Mouse (Mus musculus) stomach, postnatal 0 days (tissue): ENCODE results near the gene Lcn2.

Source experiments
- CTCF ChIP-seq: IDR thresholded peaks from 2 replicates; pipeline ENCODE4 v1.5.1; 2016; ENCODE audit warnings: antibody characterized with exemption, low read depth, mild to moderate bottlenecking, moderate library complexity
- EP300 ChIP-seq: optimal IDR thresholded peaks from 2 replicates; pipeline ENCODE3; 2016; ENCODE audit warnings: antibody characterized with exemption

- TF ChIP-seq CTCF (no peak), EP300 (no peak)
Observed at GRCm38 (mm10) chr2:32357710-32358109, 30.3 kb downstream of the Lcn2 start.
